ENCODE assay signal across 7 mouse cellular contexts in genomic region chr12:80108896-80109668, GRCm38 (mm10). TPM values are rescaled to one million over a fixed set of nuclear protein-coding genes. Genes with fewer than 3 reads are reported as not detected.
DNase-seq lines count a peak whose midpoint lies in the region; ATAC-seq lines count a peak whose summit lies in the region.
"Not testable (repeated sequence)": the region's sequence is repeated elsewhere in the genome, so short reads cannot be mapped to it uniquely, and the experiment has no call there.

No protein-coding gene starts in this region.

- not testable (repeated sequence) for H3K27me3 ChIP-seq in limb, embryonic 13.5 days; midbrain, embryonic 12.5 days

- H3K4me1 ChIP-seq in limb, embryonic 13.5 days, result peaks cover 14% of the 10 kb centered on the region
- H3K4me1 ChIP-seq in midbrain, embryonic 12.5 days, result peaks cover 14% of the 10 kb centered on the region

- peak overlapping the region; percentile 99 for H3K27ac ChIP-seq in limb, embryonic 13.5 days
- H3K27ac ChIP-seq in midbrain, embryonic 12.5 days (replicated peaks), result peak overlapping the region; percentile 92

- peak overlapping the region; percentile 94 for H3K4me2 ChIP-seq in limb, embryonic 13.5 days (replicated peaks)
- H3K4me2 ChIP-seq in midbrain, embryonic 12.5 days (replicated peaks), result peak overlapping the region; percentile 87

- peak overlapping the region; percentile 91 for H3K4me3 ChIP-seq in limb, embryonic 13.5 days
- H3K4me3 ChIP-seq in midbrain, embryonic 12.5 days, result peak overlapping the region; percentile 72

- H3K36me3 ChIP-seq in limb, embryonic 13.5 days, result peaks cover 35% of the 10 kb centered on the region
- peaks cover 13% of the 10 kb centered on the region; the same call in 1 of the 2 replicates for H3K36me3 ChIP-seq in midbrain, embryonic 12.5 days

- 5% methylated on average over 11 of the region's 11 CpGs for WGBS in limb, embryonic 13.5 days
- WGBS in midbrain, embryonic 12.5 days, result 1% methylated on average over 11 of the region's 11 CpGs

- peak; percentile 82 to 91 for DNase-seq in adrenal gland, adult (ENCODE audit: inconsistent age in 2 of 2, low spot score in 1 of 2)
- peak; percentile 83 for DNase-seq in embryo, embryonic 9.5 days (ENCODE audit: extremely low spot score)
- peak; percentile 84 for DNase-seq in heart, adult 8-10 months (ENCODE audit: low spot score)
- DNase-seq in kidney, adult 11 months, result peak; percentile 63
- peak; percentile 83 for DNase-seq in skeletal muscle tissue, adult 2 months (ENCODE audit: low read depth, low spot score)

- peak overlapping the region; percentile 100 for H3K9ac ChIP-seq in limb, embryonic 13.5 days
- peak overlapping the region; percentile 92 for H3K9ac ChIP-seq in midbrain, embryonic 12.5 days (replicated peaks)

- not testable (repeated sequence) for ATAC-seq in limb, embryonic 13.5 days (ENCODE audit: low FRiP score, low read depth)
- ATAC-seq in midbrain, embryonic 12.5 days (ENCODE audit: low FRiP score, low read depth), result 0 out of 2 replicates have a peak, but pooled peaks have one; percentile 23

- not testable (repeated sequence) for H3K9me3 ChIP-seq in limb, embryonic 13.5 days; midbrain, embryonic 12.5 days

RNA-seq across cellular contexts. Expression of gene Zfp36l1, which starts 3.7 kb away (rescaled TPM):
- 100 to 1,000 TPM in 1 of 4 experiments, 10 to 100 TPM in 3; 65.0 to 103 (median 80.0) TPM for total RNA-seq in heart, adult 8-10 months (2022)
- polyA plus RNA-seq in limb, embryonic 13.5 days (2015; fragmentation: Nextera tagmentation; extraction: Ambion mirVana), result 134 and 146 TPM in 2 replicates
- polyA plus RNA-seq in midbrain, embryonic 12.5 days (2016; fragmentation: Nextera tagmentation; extraction: Ambion mirVana), result 91.2 and 98.0 TPM in 2 replicates
